Mouse (Mus musculus) hindbrain, embryonic 13.5 days (tissue): ENCODE results near the gene Dus3l. TPM values are rescaled to one million over a fixed set of nuclear protein-coding genes. Genes with fewer than 3 reads are reported as not detected.

Source experiments
- ATAC-seq: fragments of 200-750 bp; cut with Nextera tagmentation; 2 replicates; pipeline ENCODE4 v1.8.0; 2017; ENCODE audit warnings: moderate TSS enrichment; ENCODE audit not compliant: low FRiP score
- H3K27ac ChIP-seq: fragments of 300-500 bp; sonication (generic); 2 replicates; pipeline ENCODE4 v1.5.1; 2015; ENCODE audit warnings: inconsistent platforms, mild to moderate bottlenecking, moderate library complexity
- H3K27me3 ChIP-seq: fragments of 300-500 bp; sonication (generic); 2 replicates; pipeline ENCODE4 v1.6.1; 2015; ENCODE audit warnings: mild to moderate bottlenecking, inconsistent platforms
- H3K36me3 ChIP-seq: fragments of 300-500 bp; sonication (generic); 2 replicates; pipeline ENCODE4 v1.6.1; 2015; ENCODE audit warnings: mild to moderate bottlenecking, inconsistent platforms
- H3K4me1 ChIP-seq: fragments of 300-500 bp; sonication (generic); replicated peaks from 2 replicates; pipeline ENCODE4 v1.6.1; 2015; ENCODE audit warnings: inconsistent platforms
- H3K4me2 ChIP-seq: fragments of 300-500 bp; sonication (generic); 2 replicates; pipeline ENCODE4 v1.6.1; 2015; ENCODE audit warnings: inconsistent platforms, mild to moderate bottlenecking, moderate library complexity
- H3K4me3 ChIP-seq: fragments of 300-500 bp; sonication (generic); 2 replicates; pipeline ENCODE4 v1.5.1; 2015; ENCODE audit warnings: mild to moderate bottlenecking, inconsistent platforms
- H3K9ac ChIP-seq: fragments of 300-500 bp; sonication (generic); 2 replicates; pipeline ENCODE4 v1.6.1; 2015; ENCODE audit warnings: mild to moderate bottlenecking, inconsistent platforms
- H3K9me3 ChIP-seq: fragments of 300-500 bp; sonication (generic); 2 replicates; pipeline ENCODE4 v1.6.1; 2016; ENCODE audit warnings: inconsistent platforms
- WGBS: fragments of 180-500 bp; shearing (Covaris S2); methylation state at CpG from one replicate; pipeline ENCODE4 v1.1.7; 2015; 5-methylcytosine and 5-hydroxymethylcytosine counted together
- polyA plus RNA-seq: library from polyadenylated mRNA; unstranded; fragments of >200 nt; fragmentation: Nextera tagmentation; extraction: Ambion mirVana; gene quantifications from 2 replicates; pipeline ENCODE4 v1.2.1, GENCODE M21; 2015

The Dus3l gene
- polyA plus RNA-seq, 1 experiment from 2014 or later = 67.1 TPM

DNA sequence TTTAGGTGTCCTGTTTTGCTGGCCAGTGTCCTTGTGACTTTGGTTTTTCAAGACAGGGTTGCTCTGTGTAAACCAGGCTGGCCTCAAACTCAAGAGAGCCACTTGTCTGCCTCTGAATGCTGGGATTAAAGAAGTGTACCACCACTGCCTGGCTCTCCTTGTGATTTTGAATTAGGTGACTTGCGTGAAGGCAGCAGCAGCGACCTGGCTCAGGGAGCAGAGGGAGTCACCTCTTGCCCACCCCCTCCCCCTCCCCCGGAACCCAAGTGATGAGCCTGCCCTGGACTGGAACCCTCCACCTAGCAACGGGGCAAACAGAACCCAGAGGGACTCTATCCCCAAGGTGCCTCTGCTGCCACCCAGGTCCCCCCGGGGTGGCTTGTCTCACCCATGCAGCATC, 5.4 kb downstream of the Dus3l start, which contains the start of gene Prr22:
Gene Prr22 (plus strand): TSS at position 301 of the 400 bp plus-strand sequence.
- WGBS = 90% methylated on average over 5 of the region's 5 CpGs
- H3K4me1 ChIP-seq = peaks cover 6% of the 10 kb centered on the region
- no peaks in the 10 kb centered on the region for H3K9me3 ChIP-seq
- H3K9ac ChIP-seq = no peak within 1 kb of the TSS
- H3K4me2 ChIP-seq = no peak within 1 kb of the TSS
- H3K4me3 ChIP-seq = no peak within 1 kb of the TSS
- H3K27me3 ChIP-seq = no peaks in the 10 kb centered on the region
- H3K27ac ChIP-seq = no peak within 1 kb of the TSS
- H3K36me3 ChIP-seq = peaks cover 55% of the 10 kb centered on the region
- no peak for ATAC-seq

DNA sequence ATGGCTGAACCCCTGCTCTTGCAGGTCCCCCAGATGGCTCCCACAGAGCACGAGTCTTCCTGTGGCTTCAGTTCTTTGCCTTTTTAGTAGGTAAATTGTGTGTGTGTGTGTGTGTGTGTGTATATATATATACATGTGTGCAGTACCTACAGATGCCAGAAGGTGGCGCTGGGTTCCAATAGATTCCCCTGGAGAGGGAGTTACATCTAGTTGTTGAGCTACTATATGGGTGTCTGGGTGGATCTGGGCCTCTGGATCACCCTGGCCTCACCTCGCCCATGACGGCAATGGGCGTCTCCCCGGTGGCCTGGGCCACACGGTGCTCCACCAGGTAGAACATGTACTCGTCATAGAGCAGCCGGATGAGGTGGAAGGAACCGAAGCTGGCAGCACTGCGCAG, 13.0 kb downstream of the Dus3l start:
- H3K4me1 ChIP-seq = no peaks in the 10 kb centered on the region
- ATAC-seq = no peak
- peaks cover 28% of the 10 kb centered on the region for H3K36me3 ChIP-seq
- 90% methylated on average over 11 of the region's 11 CpGs for WGBS
- H3K27me3 ChIP-seq = no peaks in the 10 kb centered on the region
- no peak overlapping the region for H3K4me2 ChIP-seq
- no peak overlapping the region for H3K9ac ChIP-seq
- no peak overlapping the region for H3K4me3 ChIP-seq
- no peaks in the 10 kb centered on the region for H3K9me3 ChIP-seq
- no peak overlapping the region for H3K27ac ChIP-seq

GRCm38 (mm10) chr17:56778779-56779362, 14.3 kb downstream of the Dus3l start:
- peaks cover 28% of the 10 kb centered on the region for H3K36me3 ChIP-seq
- WGBS = 40% methylated on average over 3 of the region's 3 CpGs
- no peak for ATAC-seq
- no peaks in the 10 kb centered on the region for H3K27me3 ChIP-seq
- H3K4me2 ChIP-seq = no peak overlapping the region
- no peak overlapping the region for H3K4me3 ChIP-seq
- no peaks in the 10 kb centered on the region for H3K9me3 ChIP-seq
- no peak overlapping the region for H3K9ac ChIP-seq
- no peak overlapping the region for H3K27ac ChIP-seq
- no peaks in the 10 kb centered on the region for H3K4me1 ChIP-seq

DNA sequence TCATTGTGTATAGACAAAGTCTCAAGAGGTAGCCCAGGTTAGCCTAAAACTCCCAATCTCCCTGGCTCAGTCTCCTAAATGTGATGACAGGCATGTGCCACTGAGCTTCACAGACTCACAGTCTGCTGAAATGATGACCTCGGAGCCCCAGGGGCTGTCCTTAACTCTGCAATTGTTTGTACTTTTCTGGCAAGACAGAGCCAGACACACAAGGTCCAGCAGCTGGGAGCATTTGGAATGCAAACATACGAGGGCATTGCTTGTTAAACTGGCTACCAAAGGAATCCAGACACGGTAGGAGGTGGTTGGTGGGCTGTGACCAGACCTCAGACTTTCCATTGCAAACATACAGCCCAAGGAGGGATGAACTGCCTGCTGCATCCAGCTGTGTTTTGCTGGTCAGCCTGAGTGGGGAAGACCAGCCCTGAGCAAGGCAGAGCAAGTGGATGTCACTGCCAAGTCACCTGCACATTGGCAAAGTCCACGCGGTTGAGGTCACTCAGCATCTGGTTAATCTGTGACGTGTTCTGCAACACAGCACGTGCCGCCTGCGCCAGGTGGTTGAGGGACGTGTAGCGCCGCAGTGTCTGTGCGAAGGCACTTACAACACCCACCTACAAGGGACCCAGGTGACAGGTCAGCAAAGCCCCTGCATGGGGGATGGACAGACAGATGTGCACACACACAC, 15.9 kb downstream of the Dus3l start:
- no peaks in the 10 kb centered on the region for H3K4me1 ChIP-seq
- no peak for ATAC-seq
- H3K4me3 ChIP-seq = no peak overlapping the region
- peaks cover 31% of the 10 kb centered on the region for H3K36me3 ChIP-seq
- 89% methylated on average over 13 of the region's 13 CpGs for WGBS
- no peaks in the 10 kb centered on the region for H3K9me3 ChIP-seq
- H3K4me2 ChIP-seq = no peak overlapping the region
- H3K9ac ChIP-seq = no peak overlapping the region
- no peaks in the 10 kb centered on the region for H3K27me3 ChIP-seq
- no peak overlapping the region for H3K27ac ChIP-seq

- no peak for ATAC-seq
Observed at GRCm38 (mm10) chr17:56788886-56789285, 24.3 kb downstream of the Dus3l start.

DNA sequence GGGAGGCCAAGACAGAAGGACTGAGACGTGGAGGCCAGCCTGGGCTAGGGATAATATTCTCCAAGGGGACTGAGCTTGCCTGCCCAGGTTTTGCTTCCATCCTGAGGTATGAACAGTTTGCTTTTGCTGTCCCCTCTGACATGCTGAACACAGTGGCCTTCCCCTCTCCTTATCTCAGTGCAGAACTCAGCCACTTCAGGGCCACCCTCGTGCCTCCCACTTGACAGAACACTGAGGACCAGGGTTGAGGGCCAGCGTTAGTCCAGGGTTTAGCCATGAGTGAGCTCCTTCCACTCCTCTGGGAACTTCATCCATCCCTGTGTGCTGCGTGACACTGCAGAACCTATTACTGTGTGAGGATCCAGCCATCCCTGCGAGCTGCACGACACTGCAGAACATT, 24.7 kb downstream of the Dus3l start:
- no peak for ATAC-seq
- Histone ChIP-seq H3K9ac (no peak overlapping the region), H3K4me1 (no peaks in the 10 kb centered on the region), H3K27me3 (no peaks in the 10 kb centered on the region), H3K9me3 (no peaks in the 10 kb centered on the region), H3K36me3 (peaks cover 3% of the 10 kb centered on the region; the same call in 1 of the 2 replicates), H3K4me3 (no peak overlapping the region), H3K4me2 (no peak overlapping the region), H3K27ac (no peak overlapping the region)
- WGBS = 91% methylated on average over 6 of the region's 6 CpGs

More at GRCm38 (mm10) chr17:56788886-56789285, 24.3 kb downstream of the Dus3l start:
- H3K27me3 ChIP-seq = no peaks in the 10 kb centered on the region
- no peaks in the 10 kb centered on the region for H3K4me1 ChIP-seq
- H3K4me2 ChIP-seq = no peak overlapping the region
- 73% methylated on average over 3 of the region's 3 CpGs for WGBS
- H3K4me3 ChIP-seq = no peak overlapping the region
- no peaks in the 10 kb centered on the region for H3K9me3 ChIP-seq
- no peak overlapping the region for H3K9ac ChIP-seq
- no peak overlapping the region for H3K27ac ChIP-seq
- H3K36me3 ChIP-seq = peaks cover 3% of the 10 kb centered on the region; the same call in 1 of the 2 replicates

DNA sequence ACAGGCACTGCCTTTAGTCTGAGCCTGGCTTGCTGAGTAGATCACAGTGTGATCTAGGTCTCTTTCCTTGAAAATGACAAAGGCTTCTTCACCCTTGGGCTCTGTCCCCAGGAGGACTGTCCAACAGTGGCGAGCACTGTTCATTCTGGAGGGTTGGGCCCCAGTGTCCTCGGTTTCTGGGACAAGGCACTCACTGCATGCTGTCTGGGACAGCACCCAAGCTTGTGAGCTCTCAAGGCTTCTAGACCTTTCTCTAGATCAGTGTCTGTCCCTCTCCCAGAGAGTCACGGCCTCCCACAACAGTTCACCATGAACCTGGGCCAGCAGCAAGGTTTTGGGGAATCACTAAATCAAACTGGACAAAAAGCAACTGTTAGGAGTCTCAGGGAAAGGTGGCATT, 28.0 kb downstream of the Dus3l start:
- H3K4me3 ChIP-seq = no peak overlapping the region
- H3K36me3 ChIP-seq = no peaks in the 10 kb centered on the region
- WGBS = 93% methylated on average over 3 of the region's 3 CpGs
- no peaks in the 10 kb centered on the region for H3K27me3 ChIP-seq
- no peak overlapping the region for H3K9ac ChIP-seq
- ATAC-seq = no peak
- H3K27ac ChIP-seq = no peak overlapping the region
- no peaks in the 10 kb centered on the region for H3K4me1 ChIP-seq
- no peaks in the 10 kb centered on the region for H3K9me3 ChIP-seq
- no peak overlapping the region for H3K4me2 ChIP-seq

DNA sequence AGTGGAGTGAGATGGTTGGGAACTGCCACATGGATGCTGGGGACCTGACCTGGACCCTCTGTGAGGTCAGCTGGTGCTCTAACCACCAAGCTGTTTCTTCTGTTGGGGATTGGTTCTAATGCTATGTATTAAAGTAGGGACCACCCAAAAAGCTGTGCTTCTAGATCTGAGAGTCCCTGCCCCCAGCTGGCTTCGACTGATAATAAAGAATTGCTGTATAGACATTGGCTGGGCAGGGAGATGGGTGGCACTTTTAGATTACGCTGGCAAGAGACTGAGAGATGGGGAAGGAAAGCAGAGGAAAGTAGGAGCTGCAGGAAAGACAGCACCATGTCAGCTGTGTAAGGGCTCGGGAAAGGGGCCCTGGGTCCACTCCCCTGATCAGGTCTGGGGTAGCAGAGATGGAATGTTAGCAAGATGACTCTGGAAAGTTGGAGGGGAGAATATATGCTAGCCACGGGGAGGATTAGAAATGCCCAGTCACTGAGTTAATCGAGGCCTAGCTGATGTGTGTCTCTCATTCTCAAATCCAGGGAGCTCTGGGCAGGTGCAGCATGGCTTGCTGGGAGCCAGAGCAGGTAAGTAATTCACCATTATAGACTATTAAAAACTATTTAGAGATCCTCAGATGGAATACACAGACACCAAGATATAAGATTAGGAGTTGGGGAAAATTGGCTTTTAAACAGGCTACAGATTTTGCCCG, 29.2 kb downstream of the Dus3l start:
- H3K4me1 ChIP-seq = no peaks in the 10 kb centered on the region
- 67% methylated on average over 6 of the region's 6 CpGs for WGBS
- H3K4me3 ChIP-seq = no peak overlapping the region
- H3K27ac ChIP-seq = no peak overlapping the region
- no peaks in the 10 kb centered on the region for H3K27me3 ChIP-seq
- ATAC-seq = no peak
- no peaks in the 10 kb centered on the region for H3K9me3 ChIP-seq
- no peaks in the 10 kb centered on the region for H3K36me3 ChIP-seq
- no peak overlapping the region for H3K4me2 ChIP-seq
- no peak overlapping the region for H3K9ac ChIP-seq

- Histone ChIP-seq H3K4me3 (no peak overlapping the region), H3K4me1 (no peaks in the 10 kb centered on the region; the same call in 1 of the 2 replicates), H3K9ac (no peak overlapping the region), H3K36me3 (no peaks in the 10 kb centered on the region), H3K9me3 (no peaks in the 10 kb centered on the region), H3K4me2 (no peak overlapping the region), H3K27me3 (no peaks in the 10 kb centered on the region), H3K27ac (no peak overlapping the region)
- WGBS = 70% methylated on average over 3 of the region's 3 CpGs
- no peak for ATAC-seq
Observed at GRCm38 (mm10) chr17:56799276-56799675, 34.7 kb downstream of the Dus3l start.

DNA sequence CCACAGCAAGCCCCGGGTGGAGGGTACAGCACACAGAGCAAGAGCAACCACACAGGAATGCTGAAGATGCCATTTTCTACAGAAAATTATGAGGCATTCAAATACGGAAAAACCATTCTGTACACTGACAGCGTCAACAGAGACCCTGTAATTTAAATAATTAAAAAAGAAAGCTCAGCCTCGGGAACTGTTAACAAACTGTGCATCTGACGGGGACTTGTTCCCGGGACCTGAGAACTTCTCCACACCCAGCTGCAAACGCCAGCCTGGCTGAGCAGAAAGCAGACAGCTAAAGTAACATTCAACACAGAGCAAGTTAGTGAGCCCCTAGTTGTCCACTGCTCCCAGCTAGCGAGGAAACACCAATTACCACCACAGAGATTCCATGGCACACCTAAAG, 37.5 kb downstream of the Dus3l start:
- WGBS = 86% methylated on average over 8 of the region's 8 CpGs
- no peak overlapping the region for H3K4me2 ChIP-seq
- H3K9ac ChIP-seq = no peak overlapping the region
- no peak overlapping the region for H3K4me3 ChIP-seq
- no peaks in the 10 kb centered on the region for H3K36me3 ChIP-seq
- H3K4me1 ChIP-seq = peaks cover 9% of the 10 kb centered on the region
- no peaks in the 10 kb centered on the region for H3K9me3 ChIP-seq
- H3K27ac ChIP-seq = no peak overlapping the region
- ATAC-seq = no peak
- H3K27me3 ChIP-seq = no peaks in the 10 kb centered on the region

- Histone ChIP-seq H3K4me1 (peaks cover 22% of the 10 kb centered on the region), H3K4me2 (no peak overlapping the region), H3K36me3 (no peaks in the 10 kb centered on the region), H3K9ac (no peak overlapping the region), H3K9me3 (no peaks in the 10 kb centered on the region), H3K4me3 (no peak overlapping the region), H3K27me3 (no peaks in the 10 kb centered on the region), H3K27ac (peak overlapping the region; percentile 55)
- WGBS = 61% methylated on average over 5 of the region's 5 CpGs
- ATAC-seq = no peak
Observed at GRCm38 (mm10) chr17:56804952-56805351, 40.4 kb downstream of the Dus3l start.

DNA sequence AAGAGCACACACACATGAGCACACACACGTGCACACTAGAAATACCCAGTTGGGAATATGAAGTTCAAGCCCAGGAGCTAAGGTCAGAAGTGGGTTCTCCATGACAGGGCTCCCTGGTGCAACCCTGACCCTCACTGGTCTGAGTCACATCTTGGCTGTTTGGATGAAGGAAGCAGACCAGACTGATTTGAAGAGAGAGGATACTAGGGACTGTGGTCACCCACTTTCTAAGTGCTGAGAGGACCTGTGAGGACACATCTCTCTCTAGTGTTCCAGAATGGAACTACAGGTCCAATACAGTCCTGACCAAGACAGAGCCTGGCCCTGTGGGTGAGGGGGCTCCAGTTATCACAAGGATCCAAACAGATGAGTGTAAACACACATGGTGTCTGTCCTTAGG, 41.2 kb downstream of the Dus3l start:
- Histone ChIP-seq H3K4me2 (no peak overlapping the region), H3K4me1 (peaks cover 30% of the 10 kb centered on the region), H3K27ac (no peak overlapping the region), H3K27me3 (no peaks in the 10 kb centered on the region), H3K36me3 (no peaks in the 10 kb centered on the region), H3K4me3 (no peak overlapping the region), H3K9me3 (no peaks in the 10 kb centered on the region), H3K9ac (peak overlapping the region; percentile 9; the same call in 1 of the 2 replicates)
- WGBS = 94% methylated on average over 1 of the region's 1 CpGs
- ATAC-seq = no peak
